Mouse (Mus musculus) forebrain, postnatal 0 days (tissue): ENCODE data around the gene Gm45140. TPM values are rescaled to one million over a fixed set of nuclear protein-coding genes. Genes with fewer than 3 reads are reported as not detected.

Experiments
- ATAC-seq: fragments of 200-750 bp; cut with Nextera tagmentation; 2 replicates; pipeline ENCODE4 v1.8.0; 2017; ENCODE audit warnings: mild to moderate bottlenecking, moderate library complexity
- DNase-seq: peaks from one replicate; pipeline ENCODE4 v3.0.0-alpha.2; 2015
- H3K27ac ChIP-seq: fragments of 300-500 bp; sonication (generic); 2 replicates; pipeline ENCODE4 v1.5.1; 2014; ENCODE audit warnings: low read depth, mild to moderate bottlenecking, antibody characterized with exemption, low read length, moderate library complexity, mixed read lengths
- H3K27me3 ChIP-seq: fragments of 300-500 bp; sonication (generic); 2 replicates; pipeline ENCODE4 v1.6.1; 2014; ENCODE audit warnings: mild to moderate bottlenecking, low read length, mixed read lengths; ENCODE audit not compliant: insufficient read depth
- H3K36me3 ChIP-seq: fragments of 300-500 bp; sonication (generic); 2 replicates; pipeline ENCODE4 v1.6.1; 2014; ENCODE audit warnings: mild to moderate bottlenecking, moderate library complexity; ENCODE audit not compliant: insufficient read depth
- H3K4me1 ChIP-seq: fragments of 300-500 bp; sonication (generic); 2 replicates; pipeline ENCODE4 v1.6.1; 2014; ENCODE audit warnings: antibody characterized with exemption; ENCODE audit not compliant: insufficient read depth
- H3K4me2 ChIP-seq: fragments of 300-500 bp; sonication (generic); 2 replicates; pipeline ENCODE4 v1.6.1; 2014; ENCODE audit warnings: low read depth, mild to moderate bottlenecking, moderate library complexity
- H3K4me3 ChIP-seq: fragments of 300-500 bp; sonication (generic); 2 replicates; pipeline ENCODE4 v1.5.1; 2014; ENCODE audit warnings: low read depth, low read length, mixed read lengths
- H3K9ac ChIP-seq: fragments of 300-500 bp; sonication (generic); 2 replicates; pipeline ENCODE4 v1.6.1; 2014; ENCODE audit warnings: mild to moderate bottlenecking
- H3K9me3 ChIP-seq: fragments of 300-500 bp; sonication (generic); 2 replicates; pipeline ENCODE4 v1.6.1; 2016; ENCODE audit warnings: low read length
- CTCF ChIP-seq: sonication (generic); IDR thresholded peaks from 2 replicates; pipeline ENCODE4 v1.5.1; 2016; ENCODE audit warnings: antibody characterized with exemption, control low read depth, low read depth
- WGBS: fragments of 180-500 bp; shearing (Covaris S2); extraction: QIAGEN DNeasy Blood & Tissue Kit; methylation state at CpG from one replicate; pipeline ENCODE4 v1.1.7; 2014; 5-methylcytosine and 5-hydroxymethylcytosine counted together
- polyA plus RNA-seq: library from polyadenylated mRNA; unstranded; fragments of >200 nt; fragmentation: Nextera tagmentation; extraction: Ambion mirVana; gene quantifications from 2 replicates; pipeline ENCODE4 v1.2.1, GENCODE M21; 2015
- total RNA-seq: library from RNA; depleted of rRNA; stranded (reverse); fragments of >200 nt; gene quantifications from 2 replicates; pipeline ENCODE4 v1.2.3, GENCODE M21; 2014; rRNA removed

Gene Gm45140
- total and polyA plus RNA-seq, 2 experiments from 2014 or later = 1.0 to 4.7 TPM

DNA sequence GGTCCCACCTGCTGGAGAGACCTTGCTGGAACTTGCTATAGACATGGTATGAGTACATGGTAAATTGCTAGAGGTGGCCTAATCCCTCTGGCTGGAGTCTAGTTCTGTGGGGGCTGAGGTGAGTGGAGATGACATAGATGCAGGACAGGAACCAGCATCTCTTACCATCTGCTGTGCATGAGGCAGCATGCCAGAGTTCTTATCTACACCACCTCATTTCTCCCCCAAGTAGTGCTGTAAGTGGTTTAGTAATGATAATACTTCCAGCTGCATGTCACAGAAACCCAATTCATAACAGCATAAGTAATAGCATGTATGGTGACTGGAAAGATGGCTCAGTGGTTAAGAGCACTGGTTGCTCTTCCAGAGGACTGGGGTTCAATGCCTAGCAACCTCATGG is 95.1 kb downstream of the Gm45140 start:
- H3K27me3 ChIP-seq = no peaks in the 10 kb centered on the region
- ATAC-seq = no peak
- H3K36me3 ChIP-seq = no peaks in the 10 kb centered on the region

DNA sequence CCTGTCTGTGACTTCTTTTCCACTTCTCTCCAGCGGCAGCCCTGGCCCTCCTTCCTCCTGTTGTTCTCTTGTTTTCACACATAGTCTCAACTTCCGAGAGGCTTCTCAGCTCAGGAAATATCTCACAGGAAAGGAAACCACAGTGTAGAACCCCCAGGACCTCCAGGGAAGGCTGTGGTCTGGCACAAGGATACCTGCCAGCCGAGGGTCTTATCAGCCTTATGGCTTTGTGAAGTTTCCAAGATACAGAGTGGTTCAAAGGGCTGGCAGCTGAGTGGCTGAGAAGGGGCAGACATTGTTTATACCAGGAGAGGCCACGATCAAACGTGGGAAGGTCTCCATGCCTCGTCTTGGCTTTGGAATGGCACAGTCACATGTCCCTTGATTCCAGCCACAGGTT is 95.7 kb downstream of the Gm45140 start:
- no peaks in the 10 kb centered on the region for H3K9me3 ChIP-seq
- DNase-seq (no peak), ATAC-seq (no peak)
- WGBS = 62% methylated on average over 6 of the region's 6 CpGs
- H3K36me3 ChIP-seq = no peaks in the 10 kb centered on the region
- no peaks in the 10 kb centered on the region for H3K4me1 ChIP-seq
- no peak overlapping the region for H3K9ac ChIP-seq
- H3K27ac ChIP-seq = no peak overlapping the region
- H3K4me3 ChIP-seq = no peak overlapping the region
- TF ChIP-seq CTCF = no peak
- no peaks in the 10 kb centered on the region for H3K27me3 ChIP-seq
- H3K4me2 ChIP-seq = no peak overlapping the region

More for the DNA sequence above, 95.1 kb downstream of the Gm45140 start:
- Histone ChIP-seq H3K4me1 (no peaks in the 10 kb centered on the region), H3K9ac (no peak overlapping the region), H3K4me2 (no peak overlapping the region), H3K27ac (no peak overlapping the region), H3K9me3 (no peaks in the 10 kb centered on the region), H3K4me3 (no peak overlapping the region)
- no peak for TF ChIP-seq CTCF
- no peak for DNase-seq

Other genes starting within 250 kb of the Gm45140 start
- 2.5 and 3.1 TPM in 2 replicates for gene Prokr1, start 245.1 kb downstream of the Gm45140 start, total RNA-seq
- 1.1 and 1.6 TPM in 2 replicates for gene Prokr1, start 245.1 kb downstream of the Gm45140 start, polyA plus RNA-seq
- gene Aplf, start 163.6 kb downstream of the Gm45140 start, total RNA-seq = 8.1 and 9.1 TPM in 2 replicates
- gene Aplf, start 163.6 kb downstream of the Gm45140 start, polyA plus RNA-seq = 8.8 and 12.0 TPM in 2 replicates
- 4.8 and 7.3 TPM in 2 replicates for gene Efcc1, start 104.9 kb downstream of the Gm45140 start, total RNA-seq
- gene Efcc1, start 104.9 kb downstream of the Gm45140 start, polyA plus RNA-seq = 4.7 and 7.8 TPM in 2 replicates
- gene Gp9, start 57.7 kb downstream of the Gm45140 start, total RNA-seq = 0.33 TPM in 1 of 2 replicates, not detected in the other
- 0.18 and 0.28 TPM in 2 replicates for gene Gp9, start 57.7 kb downstream of the Gm45140 start, polyA plus RNA-seq
- gene Rab43, start 23.6 kb downstream of the Gm45140 start, total RNA-seq = 14.2 and 24.3 TPM in 2 replicates
- gene Rab43, start 23.6 kb downstream of the Gm45140 start, polyA plus RNA-seq = 7.2 and 9.3 TPM in 2 replicates
- gene Isy1, start 3.0 kb upstream of the Gm45140 start, total RNA-seq = 30.1 and 31.5 TPM in 2 replicates
- gene Isy1, start 3.0 kb upstream of the Gm45140 start, polyA plus RNA-seq = 28.2 and 28.5 TPM in 2 replicates
- gene Cnbp, start 15.3 kb upstream of the Gm45140 start, total RNA-seq = 244 and 321 TPM in 2 replicates
- gene Cnbp, start 15.3 kb upstream of the Gm45140 start, polyA plus RNA-seq = 684 and 687 TPM in 2 replicates
- gene Copg1, start 52.0 kb upstream of the Gm45140 start, total RNA-seq = 171 and 186 TPM in 2 replicates
- gene Copg1, start 52.0 kb upstream of the Gm45140 start, polyA plus RNA-seq = 163 and 180 TPM in 2 replicates
- gene Hmces, start 78.1 kb upstream of the Gm45140 start, total RNA-seq = 25.7 and 42.5 TPM in 2 replicates
- 40.4 and 45.2 TPM in 2 replicates for gene Hmces, start 78.1 kb upstream of the Gm45140 start, polyA plus RNA-seq
- 16.7 and 26.7 TPM in 2 replicates for gene H1fx, start 145.8 kb upstream of the Gm45140 start, total RNA-seq
- gene H1fx, start 145.8 kb upstream of the Gm45140 start, polyA plus RNA-seq = 66.3 and 68.6 TPM in 2 replicates
- 75.9 and 88.9 TPM in 2 replicates for gene Rab7, start 209.5 kb upstream of the Gm45140 start, total RNA-seq
- gene Rab7, start 209.5 kb upstream of the Gm45140 start, polyA plus RNA-seq = 360 and 367 TPM in 2 replicates
- 156 and 192 TPM in 2 replicates for gene Rpn1, start 248.7 kb upstream of the Gm45140 start, total RNA-seq
- gene Rpn1, start 248.7 kb upstream of the Gm45140 start, polyA plus RNA-seq = 242 and 248 TPM in 2 replicates